Mouse (Mus musculus): ENCODE measurements around the gene Oprm1. TPM values are rescaled to one million over a fixed set of nuclear protein-coding genes. Genes with fewer than 3 reads are reported as not detected.

Gene Oprm1
- total RNA-seq, 1 experiment: not detected

GRCm38 (mm10) chr10:6820626-6821025 is 62.3 kb downstream of the Oprm1 start:
- no peaks in the 10 kb centered on the region; a peak in 2 of 4 replicates for H3K4me1 ChIP-seq (ENCODE audit: control insufficient read depth in 2 of 2, insufficient read depth in 2 of 2, low read length in 2 of 2, poor library complexity in 1 of 2)
- H3K36me3 ChIP-seq (ENCODE audit: control insufficient read depth, insufficient read depth, low read length, poor library complexity, severe bottlenecking): no peaks in the 10 kb centered on the region
- in situ Hi-C loops (cut with MboI; ENCODE audit: low sequenced_read_pairs in 2 of 2, unreplicated experiment in 2 of 2): no loop called here
- no peaks in the 10 kb centered on the region for H3K9me3 ChIP-seq (ENCODE audit: control insufficient read depth, insufficient read depth, low read depth, low read length)
- no peak overlapping the region for H3K27ac ChIP-seq (ENCODE audit: insufficient read depth, low read depth, low read length, poor library complexity, severe bottlenecking)
- H3K4me3 ChIP-seq (ENCODE audit: insufficient read depth in 1 of 2, low read depth in 1 of 2, low read length in 2 of 2, poor library complexity in 1 of 2, severe bottlenecking in 1 of 2): no peak overlapping the region
- peak; percentile 39 for DNase-seq (ENCODE audit: low read depth, low spot score)
- TF ChIP-seq ZNF384 (IDR thresholded peaks at IDR 0.05; ENCODE audit: low read depth, low read length) (no peak), HCFC1 (IDR thresholded peaks at IDR 0.05; ENCODE audit: borderline replicate concordance, insufficient read depth, low read length) (no peak), MAFK (IDR thresholded peaks at IDR 0.05; ENCODE audit: insufficient read depth, low read depth, low read length) (no peak), CHD2 (IDR thresholded peaks at IDR 0.05; ENCODE audit: low read depth, low read length) (no peak), ZC3H11A (IDR thresholded peaks at IDR 0.05; ENCODE audit: borderline replicate concordance, low read depth, low read length) (no peak)
- H3K9ac ChIP-seq (ENCODE audit: insufficient read depth, low read depth, low read length, poor library complexity, severe bottlenecking): no peak overlapping the region

GRCm38 (mm10) chr10:6842225-6842624 is 83.9 kb downstream of the Oprm1 start:
- Histone ChIP-seq H3K9me3 (ENCODE audit: control insufficient read depth, insufficient read depth, low read depth, low read length) (no peaks in the 10 kb centered on the region), H3K9ac (ENCODE audit: insufficient read depth, low read depth, low read length, poor library complexity, severe bottlenecking) (no peak overlapping the region), H3K4me3 (ENCODE audit: insufficient read depth in 1 of 2, low read depth in 1 of 2, low read length in 2 of 2, poor library complexity in 1 of 2, severe bottlenecking in 1 of 2) (no peak overlapping the region), H3K4me1 (ENCODE audit: control insufficient read depth in 2 of 2, insufficient read depth in 2 of 2, low read length in 2 of 2, poor library complexity in 1 of 2) (no peaks in the 10 kb centered on the region), H3K27ac (ENCODE audit: insufficient read depth, low read depth, low read length, poor library complexity, severe bottlenecking) (no peak overlapping the region), H3K36me3 (ENCODE audit: control insufficient read depth, insufficient read depth, low read length, poor library complexity, severe bottlenecking) (no peaks in the 10 kb centered on the region)
- in situ Hi-C loops (cut with MboI; ENCODE audit: low sequenced_read_pairs in 2 of 2, unreplicated experiment in 2 of 2): no loop called here
- TF ChIP-seq MAFK (IDR thresholded peaks at IDR 0.05; ENCODE audit: insufficient read depth, low read depth, low read length) (no peak), CHD2 (IDR thresholded peaks at IDR 0.05; ENCODE audit: low read depth, low read length) (no peak), ZC3H11A (IDR thresholded peaks at IDR 0.05; ENCODE audit: borderline replicate concordance, low read depth, low read length) (no peak), HCFC1 (IDR thresholded peaks at IDR 0.05; ENCODE audit: borderline replicate concordance, insufficient read depth, low read length) (no peak), ZNF384 (IDR thresholded peaks at IDR 0.05; ENCODE audit: low read depth, low read length) (no peak)
- DNase-seq (ENCODE audit: low read depth, low spot score): no peak

- H3K36me3 ChIP-seq (ENCODE audit: control insufficient read depth, insufficient read depth, low read length, poor library complexity, severe bottlenecking): no peaks in the 10 kb centered on the region
- H3K9me3 ChIP-seq (ENCODE audit: control insufficient read depth, insufficient read depth, low read depth, low read length): no peaks in the 10 kb centered on the region
- in situ Hi-C loops (cut with MboI; ENCODE audit: low sequenced_read_pairs in 2 of 2, unreplicated experiment in 2 of 2): no loop called here
- H3K9ac ChIP-seq (ENCODE audit: insufficient read depth, low read depth, low read length, poor library complexity, severe bottlenecking): no peak overlapping the region
- DNase-seq (ENCODE audit: low read depth, low spot score): no peak
- H3K4me1 ChIP-seq (ENCODE audit: control insufficient read depth in 2 of 2, insufficient read depth in 2 of 2, low read length in 2 of 2, poor library complexity in 1 of 2): no peaks in the 10 kb centered on the region
- TF ChIP-seq CHD2 (IDR thresholded peaks at IDR 0.05; ENCODE audit: low read depth, low read length) (no peak), MAFK (IDR thresholded peaks at IDR 0.05; ENCODE audit: insufficient read depth, low read depth, low read length) (no peak), ZC3H11A (IDR thresholded peaks at IDR 0.05; ENCODE audit: borderline replicate concordance, low read depth, low read length) (no peak), HCFC1 (IDR thresholded peaks at IDR 0.05; ENCODE audit: borderline replicate concordance, insufficient read depth, low read length) (no peak), ZNF384 (IDR thresholded peaks at IDR 0.05; ENCODE audit: low read depth, low read length) (no peak)
- H3K27ac ChIP-seq (ENCODE audit: insufficient read depth, low read depth, low read length, poor library complexity, severe bottlenecking): no peak overlapping the region
- H3K4me3 ChIP-seq (ENCODE audit: insufficient read depth in 1 of 2, low read depth in 1 of 2, low read length in 2 of 2, poor library complexity in 1 of 2, severe bottlenecking in 1 of 2): no peak overlapping the region
These were observed 88.0 kb downstream of the Oprm1 start for GRCm38 (mm10) chr10:6846283-6846682.

- H3K4me1 ChIP-seq (ENCODE audit: control insufficient read depth in 2 of 2, insufficient read depth in 2 of 2, low read length in 2 of 2, poor library complexity in 1 of 2): no peaks in the 10 kb centered on the region
- in situ Hi-C loops (cut with MboI; ENCODE audit: low sequenced_read_pairs in 2 of 2, unreplicated experiment in 2 of 2): no loop called here
- H3K36me3 ChIP-seq (ENCODE audit: control insufficient read depth, insufficient read depth, low read length, poor library complexity, severe bottlenecking): no peaks in the 10 kb centered on the region
- DNase-seq (ENCODE audit: low read depth, low spot score): no peak
- no peaks in the 10 kb centered on the region for H3K9me3 ChIP-seq (ENCODE audit: control insufficient read depth, insufficient read depth, low read depth, low read length)
- no peak overlapping the region for H3K9ac ChIP-seq (ENCODE audit: insufficient read depth, low read depth, low read length, poor library complexity, severe bottlenecking)
- no peak for TF ChIP-seq MAFK (IDR thresholded peaks at IDR 0.05; ENCODE audit: insufficient read depth, low read depth, low read length)
- no peak for TF ChIP-seq ZC3H11A (IDR thresholded peaks at IDR 0.05; ENCODE audit: borderline replicate concordance, low read depth, low read length)
- TF ChIP-seq HCFC1 (IDR thresholded peaks at IDR 0.05; ENCODE audit: borderline replicate concordance, insufficient read depth, low read length): no peak
- no peak for TF ChIP-seq ZNF384 (IDR thresholded peaks at IDR 0.05; ENCODE audit: low read depth, low read length)
- TF ChIP-seq CHD2 (IDR thresholded peaks at IDR 0.05; ENCODE audit: low read depth, low read length): no peak
- no peak overlapping the region for H3K4me3 ChIP-seq (ENCODE audit: insufficient read depth in 1 of 2, low read depth in 1 of 2, low read length in 2 of 2, poor library complexity in 1 of 2, severe bottlenecking in 1 of 2)
- no peak overlapping the region for H3K27ac ChIP-seq (ENCODE audit: insufficient read depth, low read depth, low read length, poor library complexity, severe bottlenecking)
These were observed 90.0 kb downstream of the Oprm1 start for GRCm38 (mm10) chr10:6848162-6848754.

All from ES-E14 (cell line).